Mouse (Mus musculus) 3134 (cell line): ENCODE measurements around the gene Bcap31.

Experiments used
- DNase-seq: peaks from one replicate; pipeline ENCODE4 v3.0.0-alpha.2; 2011; ENCODE audit warnings: low spot score; ENCODE audit not compliant: insufficient read length; ENCODE audit errors: extremely low read depth

The Bcap31 gene

GRCm38 (mm10) chrX:73684978-73685377, 31.0 kb downstream of the Bcap31 start:
- DNase-seq, result no peak

- DNase-seq, result no peak
Observed at GRCm38 (mm10) chrX:73684156-73684555, 31.8 kb downstream of the Bcap31 start.

GRCm38 (mm10) chrX:73676668-73677067, 39.3 kb downstream of the Bcap31 start:
- no peak for DNase-seq

- peak; percentile 47 for DNase-seq
Observed at GRCm38 (mm10) chrX:73675231-73675630, 40.7 kb downstream of the Bcap31 start.

GRCm38 (mm10) chrX:73673968-73674661, 41.9 kb downstream of the Bcap31 start:
- peak; percentile 54 for DNase-seq

GRCm38 (mm10) chrX:73673619-73673967, 42.4 kb downstream of the Bcap31 start:
- no peak for DNase-seq

- DNase-seq, result peak; percentile 86
Observed at GRCm38 (mm10) chrX:73672879-73673618, 42.9 kb downstream of the Bcap31 start, which contains the start of gene Slc6a8. TSS of gene Slc6a8 (plus strand) at chrX:73673150.

GRCm38 (mm10) chrX:73672031-73672431, 43.9 kb downstream of the Bcap31 start:
- DNase-seq, result peak; percentile 38

- no peak for DNase-seq
Observed at GRCm38 (mm10) chrX:73663143-73663542, 52.8 kb downstream of the Bcap31 start.

GRCm38 (mm10) chrX:73660284-73660665, 55.7 kb downstream of the Bcap31 start:
- no peak for DNase-seq

GRCm38 (mm10) chrX:73659575-73660283, 56.2 kb downstream of the Bcap31 start, which contains the start of gene Pnck:
TSS of gene Pnck (minus strand) at chrX:73660117.
- DNase-seq, result no peak

- DNase-seq, result no peak
Observed at GRCm38 (mm10) chrX:73658936-73659574, 56.9 kb downstream of the Bcap31 start.

GRCm38 (mm10) chrX:73658391-73658790, 57.6 kb downstream of the Bcap31 start:
- DNase-seq, result no peak

- DNase-seq, result peak; percentile 28
Observed at GRCm38 (mm10) chrX:73655529-73655928, 60.4 kb downstream of the Bcap31 start.

- peak; percentile 61 for DNase-seq
Observed at GRCm38 (mm10) chrX:73654177-73654576, 61.8 kb downstream of the Bcap31 start.

GRCm38 (mm10) chrX:73653392-73653791, 62.6 kb downstream of the Bcap31 start:
- no peak for DNase-seq

GRCm38 (mm10) chrX:73650869-73651268, 65.1 kb downstream of the Bcap31 start:
- no peak for DNase-seq

GRCm38 (mm10) chrX:73645121-73645520, 70.9 kb downstream of the Bcap31 start:
- DNase-seq, result no peak

GRCm38 (mm10) chrX:73639901-73640469, 76.0 kb downstream of the Bcap31 start:
- DNase-seq, result peak; percentile 35

- DNase-seq, result peak; percentile 87
Observed at GRCm38 (mm10) chrX:73639255-73639675, 76.7 kb downstream of the Bcap31 start, which contains the start of gene Dusp9. TSS of gene Dusp9 (plus strand) at chrX:73639419.
